Mouse (Mus musculus) CH12.LX (cell line): ENCODE data around the gene Il2ra. TPM values are rescaled to one million over a fixed set of nuclear protein-coding genes. Genes with fewer than 3 reads are reported as not detected.

ENCODE experiments used
- DNase-seq: peaks from one replicate; pipeline ENCODE4 v3.0.0-alpha.2; 2013; ENCODE audit errors: extremely low read depth
- H3K27ac ChIP-seq: 2 replicates; pipeline ENCODE4 v1.5.1; 2012; ENCODE audit warnings: low read depth, mild to moderate bottlenecking, control low read depth, moderate library complexity; ENCODE audit not compliant: insufficient read depth
- H3K27me3 ChIP-seq: replicated peaks from 2 replicates; pipeline ENCODE3; 2012; ENCODE audit warnings: inconsistent platforms
- H3K36me3 ChIP-seq, 2 experiments: replicated peaks in 1 of 2; 2 replicates each; pipeline versions ENCODE3 to v1.6.1; 2012; ENCODE audit warnings: inconsistent platforms in 1 of 2, low read length in 1 of 2, mild to moderate bottlenecking in 1 of 2, mixed read lengths in 1 of 2, moderate library complexity in 1 of 2; ENCODE audit not compliant: control insufficient read depth in 1 of 2, insufficient read depth in 1 of 2
- H3K4me1 ChIP-seq, 2 experiments: 2 replicates each; pipeline ENCODE4 v1.6.1; 2012; ENCODE audit warnings: inconsistent platforms in 1 of 2, moderate library complexity in 1 of 2; ENCODE audit not compliant: insufficient read depth in 2 of 2, control insufficient read depth in 1 of 2
- H3K4me2 ChIP-seq: 2 replicates; pipeline ENCODE4 v1.6.1; 2012; ENCODE audit warnings: low read depth, mild to moderate bottlenecking, control low read depth; ENCODE audit not compliant: poor library complexity, insufficient read depth, severe bottlenecking
- H3K4me3 ChIP-seq, 3 experiments: fragments of 150-350 bp in 1 of 3; sonication (generic) in 1 of 3; replicated peaks in 1 of 3; 2 replicates each; pipeline versions ENCODE3 to v1.5.1; 2011 to 2012; ENCODE audit warnings: low read depth in 2 of 3, low read length in 2 of 3, mild to moderate bottlenecking in 2 of 3, moderate library complexity in 2 of 3, control low read depth in 1 of 3, improper control_type of control experiment in 1 of 3, inconsistent platforms in 1 of 3, mixed read lengths in 1 of 3; ENCODE audit not compliant: poor library complexity in 1 of 3
- H3K79me2 ChIP-seq: replicated peaks from 2 replicates; pipeline ENCODE4 v1.6.1; 2012; ENCODE audit warnings: mild to moderate bottlenecking, moderate library complexity; ENCODE audit not compliant: control insufficient read depth, poor library complexity, insufficient read depth, severe bottlenecking; ENCODE audit errors: extremely low read depth
- H3K9ac ChIP-seq: 2 replicates; pipeline ENCODE4 v1.6.1; 2012; ENCODE audit warnings: low read depth, mild to moderate bottlenecking, control low read depth, moderate library complexity; ENCODE audit not compliant: insufficient read depth
- H3K9me3 ChIP-seq: replicated peaks from 2 replicates; pipeline ENCODE3; 2012; ENCODE audit warnings: low read length, inconsistent platforms, mixed read lengths
- BHLHE40 ChIP-seq: IDR thresholded peaks from 2 replicates; pipeline ENCODE4 v1.6.1; 2011; ENCODE audit warnings: mild to moderate bottlenecking, low read depth, low read length, improper control_type of control experiment
- CHD1 ChIP-seq: IDR thresholded peaks from 2 replicates; pipeline ENCODE4 v1.6.1; 2012; ENCODE audit warnings: low read depth, low read length, improper control_type of control experiment, inconsistent platforms
- E2F4 ChIP-seq: IDR thresholded peaks from 2 replicates; pipeline ENCODE4 v1.6.1; 2011; ENCODE audit warnings: low read depth, low read length, improper control_type of control experiment; ENCODE audit not compliant: insufficient replicate concordance
- EP300 ChIP-seq: IDR thresholded peaks from 2 replicates; pipeline ENCODE4 v1.6.1; 2011; ENCODE audit warnings: low read length, improper control_type of control experiment
- HCFC1 ChIP-seq: IDR thresholded peaks from 2 replicates; pipeline ENCODE4 v1.6.1; 2012; ENCODE audit warnings: low read depth, mild to moderate bottlenecking, inconsistent platforms, low read length, improper control_type of control experiment
- KAT2A ChIP-seq: IDR thresholded peaks from 2 replicates; pipeline ENCODE4 v1.6.1; 2012; ENCODE audit warnings: low read length, improper control_type of control experiment, inconsistent platforms; ENCODE audit not compliant: insufficient replicate concordance
- MAZ ChIP-seq: IDR thresholded peaks from 2 replicates; pipeline ENCODE4 v1.6.1; 2012; ENCODE audit warnings: low read depth, mild to moderate bottlenecking, inconsistent platforms, low read length, improper control_type of control experiment, moderate library complexity
- MXI1 ChIP-seq: IDR thresholded peaks from 2 replicates; pipeline ENCODE4 v1.6.1; 2011; ENCODE audit warnings: mild to moderate bottlenecking, low read depth, low read length, improper control_type of control experiment
- NELFE ChIP-seq: IDR thresholded peaks from 2 replicates; pipeline ENCODE4 v1.6.1; 2011; ENCODE audit warnings: low read depth, low read length, improper control_type of control experiment
- POLR2A ChIP-seq: IDR thresholded peaks from 2 replicates; pipeline ENCODE4 v1.6.1; 2011; ENCODE audit warnings: low read depth, mild to moderate bottlenecking, improper control_type of control experiment, low read length
- SIN3A ChIP-seq: IDR thresholded peaks from 2 replicates; pipeline ENCODE4 v1.6.1; 2012; ENCODE audit warnings: low read length, improper control_type of control experiment, inconsistent platforms
- TBP ChIP-seq: conservative IDR thresholded peaks from 2 replicates; pipeline ENCODE4 v1.6.1; 2011; ENCODE audit warnings: low read depth, low read length, improper control_type of control experiment
- USF1 ChIP-seq: IDR thresholded peaks from 2 replicates; pipeline ENCODE4 v1.6.1; 2014; ENCODE audit warnings: low read depth, mild to moderate bottlenecking, inconsistent platforms, low read length, improper control_type of control experiment
- USF2 ChIP-seq: conservative IDR thresholded peaks from 2 replicates; pipeline ENCODE4 v1.6.1; 2011; ENCODE audit warnings: low read depth, low read length, improper control_type of control experiment
- ZKSCAN1 ChIP-seq: IDR thresholded peaks from 2 replicates; pipeline ENCODE4 v1.6.1; 2012; ENCODE audit warnings: low read depth, inconsistent platforms, low read length, improper control_type of control experiment, borderline replicate concordance
- ZMIZ1 ChIP-seq: IDR thresholded peaks from 2 replicates; pipeline ENCODE4 v1.6.1; 2012; ENCODE audit warnings: low read depth, mild to moderate bottlenecking, inconsistent platforms, low read length, improper control_type of control experiment
- ZNF384 ChIP-seq: IDR thresholded peaks from 2 replicates; pipeline ENCODE4 v1.6.1; 2012; ENCODE audit warnings: low read depth, low read length, improper control_type of control experiment, inconsistent platforms
- dilution Hi-C: fragments of 300-500 bp; cut with MboI; formaldehyde crosslinking; loops from 2 replicates; pipeline ENCODE4 v1.14.3; 2020; ENCODE audit warnings: low sequenced_read_pairs; ENCODE audit not compliant: extremely low pct_unique_long_range_greater_than_20kb, extremely low pct_ligation_motif_present
- in situ Hi-C: fragments of 300-500 bp; cut with MboI; formaldehyde crosslinking; loops from 3 replicates; pipeline ENCODE4 v1.14.3; 2019; ENCODE audit warnings: low sequenced_read_pairs, low pct_ligation_motif_present, low pct_unique_long_range_greater_than_20kb, mixed read lengths
- polyA plus RNA-seq: library from polyadenylated mRNA; unstranded; fragments of >175 nt; gene quantifications from 2 replicates; pipeline ENCODE4 v1.2.1, GENCODE M21; 2012; ENCODE audit warnings: low read depth; ENCODE audit not compliant: insufficient read length
- total RNA-seq, 2 experiments: library from RNA; depleted of rRNA; stranded (reverse); fragments of 300-350 nt in 1 of 2; fragments of >200 nt in 1 of 2; gene quantifications; 2 replicates each; pipeline ENCODE4 v1.2.3; 2012 to 2014

Gene Il2ra
- total and polyA plus RNA-seq, 3 experiments = 6.0 to 8.8 (median 6.3) TPM

DNA sequence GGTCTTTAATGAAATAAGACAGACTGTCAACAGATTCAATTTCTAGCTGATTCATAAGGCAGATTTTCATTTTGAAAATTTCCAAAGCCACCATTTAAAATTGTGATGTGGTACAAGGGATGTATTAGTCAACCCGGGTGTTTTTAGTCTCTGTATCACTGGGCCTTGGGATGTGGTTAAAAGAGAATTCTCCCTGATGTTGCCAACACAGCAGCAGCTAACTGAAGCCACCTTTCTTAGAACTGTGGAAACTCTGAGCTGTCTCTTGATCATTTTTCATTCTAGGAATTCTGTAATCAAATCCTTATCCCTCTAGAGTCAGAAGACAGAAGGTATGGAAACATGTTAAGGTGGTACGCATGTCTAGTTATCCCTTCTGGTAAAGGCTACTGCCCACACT lies 2.7 kb downstream of the Il2ra start:
- Histone ChIP-seq H3K79me2 (peaks cover 22% of the 10 kb centered on the region), H3K9ac (peak overlapping the region; percentile 57; the same call in 1 of the 2 replicates), H3K4me3 (no peak overlapping the region), H3K27ac (no peak overlapping the region; the same call in 1 of the 2 replicates), H3K4me1 (peaks cover 13 to 77% of the 10 kb centered on the region in 2 experiments), H3K36me3 (peaks cover 4 to 7% of the 10 kb centered on the region in 2 experiments), H3K4me2 (peak overlapping the region; percentile 58; the same call in 1 of the 2 replicates), H3K27me3 (no peaks in the 10 kb centered on the region), H3K9me3 (no peaks in the 10 kb centered on the region)
- no peak for TF ChIP-seq MXI1
- TF ChIP-seq SIN3A = no peak
- no peak for TF ChIP-seq MAZ
- no peak for TF ChIP-seq POLR2A
- no peak for TF ChIP-seq USF1
- TF ChIP-seq BHLHE40 = 0 out of 2 replicates have a peak, but pooled peaks have one; percentile 1
- no peak for TF ChIP-seq EP300
- no peak for DNase-seq
- in situ Hi-C loops = no loop called here
- dilution Hi-C loops = no loop called here

DNA sequence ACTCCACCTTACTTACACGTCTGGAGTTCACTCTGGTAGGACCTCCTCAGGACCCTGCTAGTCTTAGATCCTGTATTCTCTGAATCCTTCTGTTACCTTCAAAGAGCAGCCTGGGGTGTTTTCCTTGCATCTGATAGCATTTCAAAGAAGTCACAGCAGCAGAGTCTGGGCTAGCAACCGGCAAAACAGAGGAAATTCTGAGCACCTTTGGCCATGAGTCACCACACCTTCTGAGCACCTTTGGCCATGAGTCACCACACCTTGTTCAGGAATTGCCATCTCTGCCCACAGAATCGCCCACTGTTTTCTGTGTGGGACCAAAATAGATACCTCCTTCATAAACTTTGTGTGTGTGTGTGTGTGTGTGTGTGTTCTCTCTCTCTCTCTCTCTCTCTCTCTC lies 8.9 kb downstream of the Il2ra start:
- Histone ChIP-seq H3K9me3 (no peaks in the 10 kb centered on the region), H3K4me3 (no peak overlapping the region), H3K4me1 (peaks cover 20 to 71% of the 10 kb centered on the region in 2 experiments), H3K36me3 (peaks cover 4 to 7% of the 10 kb centered on the region in 2 experiments), H3K4me2 (no peak overlapping the region), H3K79me2 (peaks cover 6% of the 10 kb centered on the region), H3K27me3 (no peaks in the 10 kb centered on the region), H3K9ac (no peak overlapping the region), H3K27ac (peak overlapping the region; percentile 4; the same call in 1 of the 2 replicates)
- dilution Hi-C loops = no loop called here
- in situ Hi-C loops = no loop called here
- TF ChIP-seq E2F4 (no peak), MAZ (no peak), CHD1 (no peak), KAT2A (no peak), ZMIZ1 (no peak), ZKSCAN1 (no peak), NELFE (no peak), HCFC1 (no peak), USF2 (no peak), ZNF384 (no peak), USF1 (no peak), TBP (no peak), POLR2A (no peak)
- no peak for DNase-seq
